Comparison of ENCODE assay signal across 21 mouse cellular contexts in the genomic region with DNA sequence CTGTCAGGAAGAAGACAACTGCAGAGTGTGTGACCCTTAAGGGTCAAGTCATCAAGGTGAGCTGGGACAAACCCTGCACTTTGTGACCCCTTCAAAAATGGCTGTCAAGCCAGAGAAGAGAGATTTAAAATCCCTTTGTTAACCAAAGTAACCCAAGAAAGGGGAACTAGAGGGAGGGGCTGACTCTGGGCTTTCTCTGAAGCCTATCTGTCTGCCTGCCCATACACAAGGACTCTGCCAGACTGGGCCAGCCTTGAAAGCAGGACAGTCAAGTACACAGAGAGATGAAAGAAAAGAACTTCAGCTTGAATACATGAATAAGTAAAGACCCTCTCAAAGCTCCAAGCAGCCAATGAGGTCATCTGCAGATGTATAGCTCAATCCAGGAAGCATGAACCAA.
DNase-seq lines count a peak whose midpoint lies in the region; ATAC-seq and TF ChIP-seq lines count a peak whose summit lies in the region.
"Had no signal": no experiment of that assay in that cellular context is flagged by ENCODE, and none has a peak within 500 bp of the region (broad histone marks: within the 10 kb centered on the region; RNA-seq: fewer than 3 reads in every experiment).

No protein-coding gene starts in this region.

- no peak overlapping the region for H3K4me2 ChIP-seq in hindbrain, embryonic 14.5 days (replicated peaks)
- H3K4me2 ChIP-seq in midbrain, embryonic 13.5 days (replicated peaks) = no peak overlapping the region
- H3K4me2 ChIP-seq in midbrain, postnatal 0 days (ENCODE audit: low read depth, low read length, poor library complexity, severe bottlenecking) = no peak overlapping the region
- H3K4me2 ChIP-seq: embryonic facial prominence, embryonic 13.5 days; heart, embryonic 12.5 days; hindbrain, embryonic 12.5 days had no signal

- intact Hi-C loops in heart, postnatal 10 days (cut with DNase I) = no loop called here

- no peak for ATAC-seq in hindbrain, embryonic 14.5 days (ENCODE audit: low FRiP score)
- peak; percentile 70 for ATAC-seq in midbrain, embryonic 13.5 days
- no peak for ATAC-seq in midbrain, postnatal 0 days (ENCODE audit: low FRiP score)
- ATAC-seq in megakaryocyte progenitor cell, adult 5-6 weeks (replicated peaks; ENCODE audit: poor library complexity) = no peak
- ATAC-seq: activated CD4-positive, CD25-positive, alpha-beta regulatory T cell, adult 4 months; hindbrain, postnatal 0 days had no signal

- no peaks in the 10 kb centered on the region for H3K27me3 ChIP-seq in hindbrain, embryonic 10.5 days (ENCODE audit: insufficient read depth, poor library complexity, severe bottlenecking)
- no peaks in the 10 kb centered on the region for H3K27me3 ChIP-seq in hindbrain, embryonic 14.5 days (ENCODE audit: control insufficient read depth, insufficient read depth, low read length)
- H3K27me3 ChIP-seq in midbrain, embryonic 13.5 days = no peaks in the 10 kb centered on the region
- no peaks in the 10 kb centered on the region for H3K27me3 ChIP-seq in midbrain, postnatal 0 days (ENCODE audit: insufficient read depth, low read length)
- H3K27me3 ChIP-seq: embryonic facial prominence, embryonic 13.5 days; heart, embryonic 12.5 days; hindbrain, embryonic 12.5 days had no signal

- TF ChIP-seq CTCF in midbrain, postnatal 0 days (IDR thresholded peaks at IDR 0.05) = no peak

- no peak overlapping the region for H3K9ac ChIP-seq in hindbrain, embryonic 14.5 days
- H3K9ac ChIP-seq in midbrain, embryonic 13.5 days (replicated peaks) = no peak overlapping the region
- H3K9ac ChIP-seq in midbrain, postnatal 0 days (replicated peaks; ENCODE audit: low read length, poor library complexity, severe bottlenecking) = no peak overlapping the region
- H3K9ac ChIP-seq: embryonic facial prominence, embryonic 13.5 days; heart, embryonic 12.5 days; hindbrain, embryonic 12.5 days had no signal

- H3K27ac ChIP-seq in hindbrain, embryonic 10.5 days = no peak overlapping the region
- H3K27ac ChIP-seq in hindbrain, embryonic 14.5 days = no peak overlapping the region
- H3K27ac ChIP-seq in midbrain, embryonic 13.5 days = no peak overlapping the region
- H3K27ac ChIP-seq in midbrain, postnatal 0 days (ENCODE audit: low read depth, low read length) = no peak overlapping the region
- H3K27ac ChIP-seq: embryonic facial prominence, embryonic 13.5 days; gastrocnemius, adult 2 months; hindbrain, embryonic 12.5 days; hindbrain, postnatal 0 days had no signal

- no peaks in the 10 kb centered on the region for H3K9me3 ChIP-seq in hindbrain, embryonic 10.5 days
- no peaks in the 10 kb centered on the region for H3K9me3 ChIP-seq in hindbrain, embryonic 14.5 days (ENCODE audit: control insufficient read depth, low read length)
- no peaks in the 10 kb centered on the region for H3K9me3 ChIP-seq in midbrain, embryonic 13.5 days
- no peaks in the 10 kb centered on the region for H3K9me3 ChIP-seq in midbrain, postnatal 0 days (ENCODE audit: low read length)
- H3K9me3 ChIP-seq: embryonic facial prominence, embryonic 13.5 days; heart, embryonic 12.5 days; hindbrain, embryonic 12.5 days had no signal

- peak; percentile 1 for DNase-seq in embryo, embryonic 11 days
- DNase-seq in embryo, embryonic 10 days (ENCODE audit: low spot score) = no peak
- DNase-seq in hindbrain, embryonic 10.5 days (ENCODE audit: low spot score) = peak; percentile 16
- DNase-seq in hindbrain, embryonic 14.5 days (ENCODE audit: low spot score) = no peak
- no peak for DNase-seq in midbrain, postnatal 0 days (ENCODE audit: low spot score)
- DNase-seq in heart, postnatal 10 days = no peak
- DNase-seq: adrenal gland, postnatal 14 days; cerebellum, adult 18-20 months; cerebellum, adult 9-11 months; cerebellum, postnatal 36 days; gastrocnemius, adult 2 months; gastrocnemius, postnatal 25 days; heart, postnatal 36 days; kidney, adult 11 months had no signal

- H3K4me3 ChIP-seq in hindbrain, embryonic 10.5 days = no peak overlapping the region
- no peak overlapping the region for H3K4me3 ChIP-seq in hindbrain, embryonic 14.5 days (replicated peaks; ENCODE audit: low read length)
- H3K4me3 ChIP-seq in midbrain, embryonic 13.5 days (replicated peaks) = no peak overlapping the region
- no peak overlapping the region for H3K4me3 ChIP-seq in midbrain, postnatal 0 days (ENCODE audit: low read depth, low read length)
- H3K4me3 ChIP-seq: embryonic facial prominence, embryonic 13.5 days; gastrocnemius, adult 2 months; heart, embryonic 12.5 days; hindbrain, embryonic 12.5 days had no signal

- no peaks in the 10 kb centered on the region for H3K36me3 ChIP-seq in hindbrain, embryonic 10.5 days
- H3K36me3 ChIP-seq in hindbrain, embryonic 14.5 days (replicated peaks; ENCODE audit: control insufficient read depth, insufficient read depth) = no peaks in the 10 kb centered on the region
- H3K36me3 ChIP-seq in midbrain, embryonic 13.5 days = no peaks in the 10 kb centered on the region
- H3K36me3 ChIP-seq in midbrain, postnatal 0 days (ENCODE audit: insufficient read depth, low read length) = no peaks in the 10 kb centered on the region
- H3K36me3 ChIP-seq: embryonic facial prominence, embryonic 13.5 days; heart, embryonic 12.5 days; hindbrain, embryonic 12.5 days had no signal

- peaks cover 10% of the 10 kb centered on the region for H3K4me1 ChIP-seq in hindbrain, embryonic 10.5 days (replicated peaks)
- H3K4me1 ChIP-seq in hindbrain, embryonic 14.5 days (replicated peaks; ENCODE audit: control insufficient read depth, insufficient read depth, low read length) = no peaks in the 10 kb centered on the region
- 0 out of 2 replicates have a peak, but pooled peaks cover 4% of the 10 kb centered on the region for H3K4me1 ChIP-seq in midbrain, embryonic 13.5 days (replicated peaks)
- no peaks in the 10 kb centered on the region for H3K4me1 ChIP-seq in midbrain, postnatal 0 days (ENCODE audit: insufficient read depth, low read length)
- H3K4me1 ChIP-seq: embryonic facial prominence, embryonic 13.5 days had no signal

Comparison
In these comparisons a context has a peak if more than half of its experiments do, and no peak if none do; other contexts are left out.
1. DNase-seq: peak in embryo, embryonic 11 days (single experiment) and hindbrain, embryonic 10.5 days (single experiment); none in embryo, embryonic 10 days (single experiment), hindbrain, embryonic 14.5 days (single experiment), midbrain, postnatal 0 days (single experiment) and heart, postnatal 10 days (0 of 2).